Mouse (Mus musculus) myocyte (in vitro differentiated cells): ENCODE data around the gene Atp5g1.

Experiments
- MAX ChIP-seq: IDR thresholded peaks from one replicate; pipeline ENCODE4 v1.6.1; 2011; ENCODE audit warnings: low read depth, mild to moderate bottlenecking, control low read depth
- MYOD1 ChIP-seq, 3 experiments: IDR thresholded peaks; one replicate each; pipeline ENCODE4 v1.6.1; 2011; ENCODE audit warnings: control low read depth in 2 of 3, low read depth in 2 of 3, mild to moderate bottlenecking in 2 of 3, moderate library complexity in 1 of 3; ENCODE audit not compliant: insufficient read length in 2 of 3, control insufficient read depth in 1 of 3
- MYOG ChIP-seq, 3 experiments: IDR thresholded peaks; one replicate each; pipeline ENCODE4 v1.6.1; 2011; ENCODE audit warnings: control low read depth in 2 of 3, low read depth in 2 of 3, mild to moderate bottlenecking in 2 of 3; ENCODE audit not compliant: insufficient read length in 2 of 3, control insufficient read depth in 1 of 3, insufficient read depth in 1 of 3
- POLR2A ChIP-seq: IDR thresholded peaks from one replicate; pipeline ENCODE4 v1.6.1; 2011; ENCODE audit warnings: low read depth, mild to moderate bottlenecking, control low read depth, moderate library complexity; ENCODE audit not compliant: insufficient read length
- POLR2AphosphoS2 ChIP-seq: IDR thresholded peaks from one replicate; pipeline ENCODE4 v1.6.1; 2011; ENCODE audit warnings: low read depth, control low read depth; ENCODE audit not compliant: insufficient read length
- REST ChIP-seq: IDR thresholded peaks from one replicate; pipeline ENCODE4 v1.6.1; 2011; ENCODE audit warnings: mild to moderate bottlenecking, control low read depth, moderate library complexity; ENCODE audit not compliant: insufficient read depth, insufficient read length
- TCF3 ChIP-seq: IDR thresholded peaks from one replicate; pipeline ENCODE4 v1.6.1; 2011; ENCODE audit warnings: low read depth, control low read depth; ENCODE audit not compliant: insufficient read length
- USF1 ChIP-seq: IDR thresholded peaks from one replicate; pipeline ENCODE4 v1.6.1; 2011; ENCODE audit warnings: low read depth, mild to moderate bottlenecking, control low read depth, moderate library complexity

GRCm38 (mm10) chr11:96034116-96034515 is 41.4 kb downstream of the Atp5g1 start:
- TF ChIP-seq POLR2A (no peak), USF1 (no peak), MYOD1 (IDR thresholded peaks at IDR 0.05; ENCODE audit: control insufficient read depth in 1 of 3, insufficient read length in 2 of 3, low read depth in 2 of 3) (no peak), MYOG (IDR thresholded peaks at IDR 0.05; ENCODE audit: control insufficient read depth in 1 of 3, insufficient read depth in 1 of 3, insufficient read length in 2 of 3, low read depth in 2 of 3) (no peak), POLR2AphosphoS2 (no peak), MAX (no peak), REST (no peak), TCF3 (no peak)
